In genomic region chr11:57298665-57299064, GRCm38 (mm10) we compare ENCODE assay signal across 31 mouse cellular contexts.
DNase-seq lines count a peak whose midpoint lies in the region; ATAC-seq and TF ChIP-seq lines count a peak whose summit lies in the region.
"Had no signal": no experiment of that assay in that cellular context is flagged by ENCODE, and none has a peak within 500 bp of the region (broad histone marks: within the 10 kb centered on the region; RNA-seq: fewer than 3 reads in every experiment).

No protein-coding gene starts in this region.

- TF ChIP-seq POLR2A in heart, adult 2 months (IDR thresholded peaks at IDR 0.05; ENCODE audit: insufficient read depth, low read depth, low read length): no peak

- ATAC-seq in forebrain, embryonic 16.5 days: no peak
- ATAC-seq in midbrain, postnatal 0 days (ENCODE audit: low FRiP score): no peak
- no peak for ATAC-seq in forebrain, embryonic 12.5 days (ENCODE audit: low FRiP score)
- no peak for ATAC-seq in hindbrain, embryonic 13.5 days (ENCODE audit: low FRiP score)
- ATAC-seq: activated CD4-positive, CD25-positive, alpha-beta regulatory T cell, adult 4 months; intestine, postnatal 0 days had no signal

- TF ChIP-seq EP300 in heart, adult 2 months (IDR thresholded peaks at IDR 0.05; ENCODE audit: insufficient read depth, low read depth, low read length): no peak

- peak overlapping the region; percentile 74 for H3K27ac ChIP-seq in forebrain, embryonic 10.5 days
- H3K27ac ChIP-seq in forebrain, embryonic 16.5 days (ENCODE audit: low read length): no peak overlapping the region
- H3K27ac ChIP-seq in midbrain, embryonic 10.5 days (replicated peaks): peak overlapping the region; percentile 74
- H3K27ac ChIP-seq in midbrain, postnatal 0 days (ENCODE audit: low read depth, low read length): no peak overlapping the region
- H3K27ac ChIP-seq in forebrain, embryonic 12.5 days: peak overlapping the region; percentile 71; the same call in 1 of the 2 replicates
- peak overlapping the region; percentile 60 for H3K27ac ChIP-seq in hindbrain, embryonic 13.5 days
- no peak overlapping the region for H3K27ac ChIP-seq in heart, adult 2 months
- H3K27ac ChIP-seq: embryonic facial prominence, embryonic 12.5 days; heart, embryonic 10.5 days; left cerebral cortex, adult 2 months; limb, embryonic 12.5 days; liver, embryonic 15.5 days; stomach, postnatal 0 days had no signal

- H3K79me2 ChIP-seq in heart, adult 2 months (replicated peaks; ENCODE audit: control insufficient read depth, insufficient read depth, low read length): no peaks in the 10 kb centered on the region

- no peak overlapping the region for H3K4me3 ChIP-seq in forebrain, embryonic 10.5 days
- no peak overlapping the region for H3K4me3 ChIP-seq in forebrain, embryonic 16.5 days (replicated peaks; ENCODE audit: low read length)
- no peak overlapping the region for H3K4me3 ChIP-seq in midbrain, embryonic 10.5 days
- H3K4me3 ChIP-seq in midbrain, postnatal 0 days (ENCODE audit: low read depth, low read length): no peak overlapping the region
- no peak overlapping the region for H3K4me3 ChIP-seq in forebrain, embryonic 12.5 days (replicated peaks)
- no peak overlapping the region for H3K4me3 ChIP-seq in hindbrain, embryonic 13.5 days
- no peak overlapping the region for H3K4me3 ChIP-seq in heart, adult 2 months
- H3K4me3 ChIP-seq: embryonic facial prominence, embryonic 12.5 days; heart, embryonic 10.5 days; left cerebral cortex, adult 2 months; limb, embryonic 12.5 days; liver, embryonic 15.5 days; myocyte had no signal

- TF ChIP-seq CTCF in midbrain, postnatal 0 days (IDR thresholded peaks at IDR 0.05): no peak
- no peak for TF ChIP-seq CTCF in heart, adult 2 months (IDR thresholded peaks at IDR 0.05)

- H3K36me3 ChIP-seq in forebrain, embryonic 10.5 days (replicated peaks): no peaks in the 10 kb centered on the region
- no peaks in the 10 kb centered on the region for H3K36me3 ChIP-seq in forebrain, embryonic 16.5 days (ENCODE audit: control insufficient read depth, insufficient read depth)
- no peaks in the 10 kb centered on the region for H3K36me3 ChIP-seq in midbrain, embryonic 10.5 days
- peaks cover 10% of the 10 kb centered on the region for H3K36me3 ChIP-seq in midbrain, postnatal 0 days (ENCODE audit: insufficient read depth, low read length)
- H3K36me3 ChIP-seq in forebrain, embryonic 12.5 days (replicated peaks): no peaks in the 10 kb centered on the region
- H3K36me3 ChIP-seq in hindbrain, embryonic 13.5 days: 0 out of 2 replicates have a peak, but pooled peaks cover 7% of the 10 kb centered on the region
- H3K36me3 ChIP-seq in heart, adult 2 months (ENCODE audit: control insufficient read depth, insufficient read depth, low read length): no peaks in the 10 kb centered on the region
- H3K36me3 ChIP-seq: embryonic facial prominence, embryonic 12.5 days; heart, embryonic 10.5 days; limb, embryonic 12.5 days; liver, embryonic 15.5 days had no signal

- H3K9me3 ChIP-seq in forebrain, embryonic 10.5 days: no peaks in the 10 kb centered on the region
- H3K9me3 ChIP-seq in forebrain, embryonic 16.5 days (ENCODE audit: control insufficient read depth, low read length): no peaks in the 10 kb centered on the region
- H3K9me3 ChIP-seq in midbrain, embryonic 10.5 days (replicated peaks): no peaks in the 10 kb centered on the region
- H3K9me3 ChIP-seq in midbrain, postnatal 0 days (ENCODE audit: low read length): no peaks in the 10 kb centered on the region
- no peaks in the 10 kb centered on the region for H3K9me3 ChIP-seq in forebrain, embryonic 12.5 days
- H3K9me3 ChIP-seq in hindbrain, embryonic 13.5 days: 0 out of 2 replicates have a peak, but pooled peaks cover 4% of the 10 kb centered on the region
- H3K9me3 ChIP-seq: embryonic facial prominence, embryonic 12.5 days; heart, embryonic 10.5 days; limb, embryonic 12.5 days; liver, embryonic 15.5 days had no signal

- H3K27me3 ChIP-seq in forebrain, embryonic 10.5 days (ENCODE audit: poor library complexity, severe bottlenecking): no peaks in the 10 kb centered on the region
- no peaks in the 10 kb centered on the region for H3K27me3 ChIP-seq in forebrain, embryonic 16.5 days (replicated peaks; ENCODE audit: control insufficient read depth, insufficient read depth, low read length)
- no peaks in the 10 kb centered on the region for H3K27me3 ChIP-seq in midbrain, embryonic 10.5 days (ENCODE audit: low read depth, poor library complexity, severe bottlenecking)
- H3K27me3 ChIP-seq in midbrain, postnatal 0 days (ENCODE audit: insufficient read depth, low read length): no peaks in the 10 kb centered on the region
- no peaks in the 10 kb centered on the region for H3K27me3 ChIP-seq in forebrain, embryonic 12.5 days
- H3K27me3 ChIP-seq in hindbrain, embryonic 13.5 days: no peaks in the 10 kb centered on the region
- H3K27me3 ChIP-seq in heart, adult 2 months (ENCODE audit: control insufficient read depth, insufficient read depth, low read length): no peaks in the 10 kb centered on the region
- H3K27me3 ChIP-seq: embryonic facial prominence, embryonic 12.5 days; limb, embryonic 12.5 days; liver, embryonic 15.5 days had no signal

- no peak overlapping the region for H3K9ac ChIP-seq in forebrain, embryonic 16.5 days (replicated peaks; ENCODE audit: low read depth, low read length)
- no peak overlapping the region for H3K9ac ChIP-seq in midbrain, postnatal 0 days (replicated peaks; ENCODE audit: low read length, poor library complexity, severe bottlenecking)
- no peak overlapping the region for H3K9ac ChIP-seq in forebrain, embryonic 12.5 days
- H3K9ac ChIP-seq in hindbrain, embryonic 13.5 days: no peak overlapping the region
- H3K9ac ChIP-seq in heart, adult 2 months (ENCODE audit: low read depth, low read length): no peak overlapping the region
- H3K9ac ChIP-seq: embryonic facial prominence, embryonic 12.5 days; limb, embryonic 12.5 days; liver, embryonic 15.5 days; lung, embryonic 14.5 days had no signal

- H3K4me1 ChIP-seq in forebrain, embryonic 10.5 days: peaks cover 17% of the 10 kb centered on the region
- H3K4me1 ChIP-seq in forebrain, embryonic 16.5 days (replicated peaks; ENCODE audit: control insufficient read depth, insufficient read depth, low read length): peaks cover 6% of the 10 kb centered on the region; the same call in 1 of the 2 replicates
- H3K4me1 ChIP-seq in midbrain, embryonic 10.5 days: peaks cover 23% of the 10 kb centered on the region
- no peaks in the 10 kb centered on the region for H3K4me1 ChIP-seq in midbrain, postnatal 0 days (ENCODE audit: insufficient read depth, low read length)
- H3K4me1 ChIP-seq in forebrain, embryonic 12.5 days: peaks cover 20% of the 10 kb centered on the region
- H3K4me1 ChIP-seq in hindbrain, embryonic 13.5 days (replicated peaks): peaks cover 17% of the 10 kb centered on the region
- H3K4me1 ChIP-seq in heart, adult 2 months (ENCODE audit: control insufficient read depth, insufficient read depth, low read length): no peaks in the 10 kb centered on the region
- H3K4me1 ChIP-seq: embryonic facial prominence, embryonic 12.5 days; heart, embryonic 10.5 days; limb, embryonic 12.5 days; liver, embryonic 15.5 days had no signal

- DNase-seq in forebrain, embryonic 10.5 days (ENCODE audit: extremely low spot score, low spot score): no peak
- DNase-seq in midbrain, embryonic 10.5 days (ENCODE audit: low spot score): no peak
- no peak for DNase-seq in midbrain, postnatal 0 days (ENCODE audit: low spot score)
- no peak for DNase-seq in kidney, postnatal 25 days
- no peak for DNase-seq in heart, adult 2 months
- DNase-seq: adrenal gland, adult 2 months; adrenal gland, postnatal 36 days; cerebellum, adult 8-10 months; cerebellum, postnatal 36 days; gastrocnemius, postnatal 10 days; heart, postnatal 36 days; kidney, adult 9 months; kidney, postnatal 10 days; lung, embryonic 14.5 days; lung, postnatal 14 days; right cerebral cortex, adult 18-20 months; right cerebral cortex, postnatal 4 days; thymus, adult 18-20 months; thymus, postnatal 25 days had no signal

- intact Hi-C loops in heart, adult 2 months (cut with DNase I): no loop called here

- no peak overlapping the region for H3K4me2 ChIP-seq in forebrain, embryonic 16.5 days (ENCODE audit: low read length)
- H3K4me2 ChIP-seq in midbrain, postnatal 0 days (ENCODE audit: low read depth, low read length, poor library complexity, severe bottlenecking): no peak overlapping the region
- H3K4me2 ChIP-seq in forebrain, embryonic 12.5 days: no peak overlapping the region
- H3K4me2 ChIP-seq in hindbrain, embryonic 13.5 days: no peak overlapping the region
- H3K4me2 ChIP-seq: embryonic facial prominence, embryonic 12.5 days; limb, embryonic 12.5 days; liver, embryonic 15.5 days; lung, embryonic 14.5 days had no signal

Comparison
In these comparisons a context has a peak if more than half of its experiments do, and no peak if none do; other contexts are left out.
1. H3K27ac ChIP-seq: peak in forebrain, embryonic 10.5 days (single experiment), midbrain, embryonic 10.5 days (single experiment), forebrain, embryonic 12.5 days (single experiment) and hindbrain, embryonic 13.5 days (single experiment); none in forebrain, embryonic 16.5 days (single experiment), midbrain, postnatal 0 days (single experiment) and heart, adult 2 months (single experiment).